Mouse (Mus musculus) embryo, embryonic 11.5 days (tissue): ENCODE measurements around the gene Hip1.
"Not testable (repeated sequence)": the region's sequence is repeated elsewhere in the genome, so short reads cannot be mapped to it uniquely, and the experiment has no call there.

Source experiments
- DNase-seq: peaks from one replicate; pipeline ENCODE4 v3.0.0-alpha.2; 2012; ENCODE audit warnings: low read depth, low spot score

Gene Hip1

GRCm38 (mm10) chr5:135369787-135370654 is 174.9 kb downstream of the Hip1 start, which contains the start of gene Nsun5:
Gene Nsun5, plus strand, starts transcription at chr5:135369953.
- peak; percentile 94 for DNase-seq

DNA sequence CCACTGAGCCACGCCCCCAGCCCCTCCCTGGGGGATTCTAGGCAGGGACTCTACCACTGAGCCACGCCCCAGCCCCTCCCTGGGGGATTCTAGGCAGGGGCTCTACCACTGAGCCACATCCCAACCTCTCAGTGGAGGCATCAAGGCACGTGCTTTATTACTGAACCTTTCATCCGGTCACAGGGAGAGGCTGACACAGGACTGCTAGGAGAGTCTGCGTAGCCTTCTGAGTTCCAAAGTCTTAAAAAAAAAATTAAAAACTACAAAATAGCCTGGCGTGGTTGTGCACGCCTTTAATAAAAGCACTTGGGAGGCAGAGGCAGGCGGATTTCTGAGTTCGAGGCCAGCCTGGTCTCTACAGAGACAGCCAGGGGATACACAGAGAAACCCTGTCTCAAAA is 175.7 kb downstream of the Hip1 start:
- not testable (repeated sequence) for DNase-seq

DNA sequence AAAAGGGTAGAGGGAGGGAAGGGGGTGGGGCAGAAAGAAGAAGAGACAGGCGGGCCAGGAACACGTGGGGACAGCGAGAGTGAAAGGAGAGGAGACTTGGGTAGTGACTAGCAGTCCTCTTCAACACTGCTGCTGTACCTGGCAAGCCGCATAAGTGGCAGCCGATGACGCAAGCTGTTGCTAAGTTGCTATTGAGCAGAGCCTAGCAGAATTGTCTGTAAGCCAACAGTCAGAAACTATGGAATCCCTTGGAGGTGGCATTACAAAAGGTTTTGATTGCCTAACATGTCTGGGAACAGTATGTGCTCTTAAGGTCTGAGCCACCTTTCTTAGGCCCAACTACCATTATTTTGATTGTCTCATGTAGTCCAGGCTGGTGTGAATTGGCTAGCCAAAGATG is 176.6 kb downstream of the Hip1 start:
- DNase-seq: no peak

DNA sequence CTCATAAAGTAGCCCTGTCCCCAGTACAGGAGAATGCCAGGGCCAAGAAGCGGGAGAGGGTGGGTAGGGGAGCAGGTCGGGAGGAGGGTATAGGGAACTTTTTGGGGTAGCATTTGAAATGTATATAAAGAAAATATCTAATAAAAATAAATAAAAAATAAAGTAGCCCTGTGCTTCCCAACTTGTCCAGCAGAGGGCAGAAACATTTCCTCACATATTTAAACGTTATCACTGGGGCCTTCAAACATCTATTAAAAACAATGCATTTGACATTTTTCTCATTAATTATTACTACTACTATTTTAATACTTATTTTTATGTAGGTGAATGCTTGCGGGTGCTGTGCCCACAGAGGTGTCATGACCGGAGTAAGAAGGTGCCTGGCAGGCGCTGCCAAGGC is 177.1 kb downstream of the Hip1 start:
- no peak for DNase-seq

DNA sequence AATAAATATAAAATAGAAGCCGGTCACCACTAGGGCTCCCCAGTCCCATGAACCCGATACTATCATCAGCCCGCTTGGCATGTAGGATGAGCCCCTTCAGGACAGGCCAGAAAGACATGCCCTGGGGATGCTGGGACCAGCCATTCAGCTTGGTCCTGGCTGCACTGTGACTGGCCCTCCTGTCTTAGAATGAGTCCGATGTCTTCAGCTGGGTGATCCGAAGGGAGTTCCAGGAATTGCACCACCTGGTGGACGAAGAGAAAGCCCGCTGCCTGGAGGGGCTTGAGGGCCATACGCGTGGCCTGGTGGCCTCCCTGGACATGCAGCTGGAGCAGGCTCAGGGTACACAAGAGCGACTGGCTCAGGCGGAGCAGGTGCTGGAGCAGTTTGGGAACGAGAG is 181.4 kb downstream of the Hip1 start:
- peak; percentile 41 for DNase-seq

DNA sequence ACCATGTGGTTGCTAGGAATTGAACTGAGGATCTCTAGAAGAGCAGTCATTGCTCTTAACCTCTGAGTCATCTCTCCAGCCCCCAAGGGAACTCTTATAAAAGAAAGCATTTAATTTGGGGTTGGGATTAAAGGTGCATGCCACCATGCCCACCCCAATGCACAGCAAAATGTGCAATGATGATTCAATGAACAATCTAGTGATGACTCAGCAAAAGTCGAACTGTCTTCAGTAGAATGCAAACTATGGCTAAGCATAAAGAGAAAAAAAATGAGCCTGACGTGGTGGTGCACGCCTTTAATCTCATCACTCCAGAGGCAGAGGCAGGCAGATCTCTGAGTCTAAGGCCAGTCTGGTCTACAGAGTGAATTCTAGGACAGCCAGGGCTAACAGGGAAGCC is 182.3 kb downstream of the Hip1 start:
- no peak for DNase-seq

DNA sequence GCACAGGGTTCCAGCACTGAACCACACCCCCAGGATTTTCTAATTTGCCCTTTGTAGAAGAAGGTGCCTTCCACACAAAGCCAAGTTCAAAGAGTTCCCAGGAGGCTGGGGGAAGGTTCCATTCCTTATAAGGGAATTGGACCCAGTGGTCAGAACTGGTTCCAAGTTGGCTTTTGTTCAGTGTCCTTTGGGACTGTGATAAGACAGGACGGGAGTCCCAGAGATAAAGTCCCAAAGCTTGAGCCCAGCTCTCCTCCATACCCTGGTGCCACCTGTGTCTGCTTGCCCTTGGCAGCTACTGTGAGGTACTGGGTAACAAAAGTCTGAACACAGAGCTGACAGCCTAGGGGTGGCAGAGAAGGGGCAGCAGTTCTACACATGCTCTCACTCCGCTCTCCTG is 185.1 kb downstream of the Hip1 start:
- DNase-seq: no peak

- DNase-seq: no peak
These were observed 187.4 kb downstream of the Hip1 start for GRCm38 (mm10) chr5:135357556-135357955.
